Mouse (Mus musculus) thymus, adult 2 months (tissue): ENCODE measurements around the gene Rnf4.
A peak's percentile ranks its signal among the peaks of the same experiment; 100 is the strongest.

Experiments used
- CTCF ChIP-seq: fragments of 200-500 bp; IDR thresholded peaks from 2 replicates; pipeline ENCODE4 v1.5.1; 2012; ENCODE audit warnings: mild to moderate bottlenecking, control low read depth, low read length, moderate library complexity, borderline replicate concordance; ENCODE audit not compliant: control insufficient read depth, poor library complexity, insufficient read depth; ENCODE audit errors: extremely low read depth
- POLR2A ChIP-seq: fragments of 200-500 bp; IDR thresholded peaks from 2 replicates; pipeline ENCODE4 v1.6.1; 2012; ENCODE audit warnings: mild to moderate bottlenecking, low read length, control low read depth, moderate library complexity; ENCODE audit not compliant: control insufficient read depth, poor library complexity, insufficient read depth; ENCODE audit errors: extremely low read depth

DNA sequence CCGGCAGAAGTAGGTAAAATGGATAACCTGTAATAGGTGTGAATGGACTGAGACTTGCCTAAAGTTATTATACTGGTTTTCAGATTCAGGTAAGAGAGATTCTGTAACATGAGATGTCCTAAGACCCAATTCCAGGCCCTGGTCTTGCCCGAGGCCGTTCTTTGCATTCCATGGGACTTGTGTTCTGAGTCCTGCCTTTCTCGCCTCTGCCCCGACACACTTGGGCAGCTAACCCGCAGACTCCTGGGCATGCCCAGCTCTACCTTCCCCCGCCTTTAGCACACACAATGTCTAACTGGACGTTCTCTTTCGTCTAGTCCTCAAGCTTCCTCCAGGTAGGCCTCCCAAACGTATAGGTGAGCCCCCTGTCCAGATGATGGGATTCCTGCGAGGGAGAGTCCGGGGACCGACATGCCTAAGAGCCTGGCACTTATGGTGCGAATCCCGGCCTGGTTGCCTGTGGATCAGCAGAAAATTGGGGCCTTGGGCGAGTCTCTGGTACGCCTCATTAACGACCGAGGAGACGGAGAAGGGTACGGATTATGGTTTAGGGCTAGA is 471 bp upstream of the Rnf4 start:
- TF ChIP-seq CTCF (0 out of 2 replicates have a peak, but pooled peaks have one; percentile 3), POLR2A (no peak)
